Mouse (Mus musculus) embryonic fibroblast, embryonic 13.5 days (primary cell): ENCODE measurements around the gene Ercc1.

Source experiments
- CTCF ChIP-seq: IDR thresholded peaks from 2 replicates; pipeline ENCODE4 v1.5.1; 2011; ENCODE audit warnings: mild to moderate bottlenecking, control low read depth, low read length, moderate library complexity, borderline replicate concordance; ENCODE audit not compliant: insufficient read depth
- POLR2A ChIP-seq: IDR thresholded peaks from 2 replicates; pipeline ENCODE4 v1.6.1; 2011; ENCODE audit warnings: low read depth, mild to moderate bottlenecking, control low read depth, low read length, moderate library complexity

DNA sequence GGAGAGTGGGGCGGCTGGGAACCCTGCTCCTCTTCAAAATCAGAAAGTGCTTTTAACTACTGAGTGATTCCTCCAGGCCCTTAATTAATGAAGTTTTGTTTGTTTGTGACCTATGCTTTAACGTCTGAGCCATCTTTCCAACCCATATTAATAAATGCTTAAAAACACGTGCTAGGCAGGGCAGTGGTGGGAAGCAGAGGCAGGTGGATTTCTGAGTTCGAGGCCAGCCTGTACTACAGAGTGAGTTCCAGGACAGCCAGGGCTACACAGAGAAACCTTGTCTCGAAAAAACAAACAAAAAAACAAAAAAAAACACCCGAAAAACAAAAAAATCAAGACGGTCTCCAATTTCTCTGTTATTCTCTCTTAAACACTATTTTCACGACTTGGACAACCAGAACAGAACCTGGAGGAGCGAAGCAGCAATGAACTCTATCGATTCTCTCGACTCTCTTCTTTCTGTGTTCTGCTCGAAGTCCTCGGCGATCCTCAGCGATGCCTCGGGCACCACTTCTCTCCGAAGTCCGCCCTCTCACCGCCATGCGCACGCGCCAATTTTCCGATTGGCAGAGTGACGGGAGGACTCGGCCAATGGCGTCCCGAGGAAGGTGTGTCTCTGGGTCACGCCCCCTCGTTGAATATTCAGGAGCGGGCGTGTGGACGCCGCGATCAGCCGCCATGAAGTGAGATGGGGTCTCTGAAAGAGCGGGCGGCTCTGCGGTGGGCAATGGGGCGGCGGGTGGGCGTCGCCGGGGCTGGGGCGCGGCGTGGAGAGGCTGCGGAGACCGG lies 37.0 kb downstream of the Ercc1 start, which contains the start of gene Ercc2:
- TF ChIP-seq CTCF, result no peak
- peak; percentile 65 for TF ChIP-seq POLR2A
